Mouse (Mus musculus) kidney, adult 9 months (tissue): ENCODE results near the gene Tmem266.
A peak's percentile ranks its signal among the peaks of the same experiment; 100 is the strongest.

Source experiments
- DNase-seq: peaks from one replicate; pipeline ENCODE4 v3.0.0; 2022

Gene Tmem266

DNA sequence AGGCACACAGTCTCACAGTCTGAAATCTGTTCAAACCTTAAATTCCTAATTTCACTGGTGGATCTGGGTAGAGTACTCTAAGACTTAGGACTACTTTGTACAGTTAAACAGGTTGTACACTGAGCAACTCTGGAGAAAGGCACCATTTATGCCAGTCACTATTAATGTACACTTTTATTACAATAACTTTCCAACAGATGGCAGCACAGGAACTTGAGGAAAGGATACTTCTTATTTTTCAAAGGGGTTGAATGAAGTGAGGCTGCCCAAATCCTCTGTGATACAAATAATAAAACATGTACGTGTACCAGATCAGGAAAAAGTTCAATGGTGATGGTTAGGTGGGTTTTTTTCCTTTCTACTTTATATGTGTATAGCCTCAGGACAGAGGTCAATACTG is 141.7 kb downstream of the Tmem266 start:
- DNase-seq, result peak; percentile 6

DNA sequence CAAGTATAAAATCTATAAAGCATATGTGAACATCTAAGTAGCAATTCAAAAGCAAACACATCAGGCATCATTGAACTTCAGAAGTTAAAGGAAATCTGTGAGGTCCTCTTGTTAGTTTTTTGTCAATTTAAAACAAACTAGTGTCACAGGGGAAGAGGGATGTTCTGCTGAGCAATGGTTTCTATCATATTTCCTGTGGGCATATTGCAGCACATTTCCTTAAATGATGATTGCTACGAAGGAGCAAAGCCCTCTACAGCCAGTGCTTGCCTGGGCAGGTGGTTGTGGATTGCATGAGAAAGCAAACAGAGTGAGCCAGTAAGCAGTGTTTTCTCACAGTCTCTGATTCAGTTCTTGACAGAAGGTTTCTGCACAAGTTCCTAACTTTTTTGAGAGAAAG is 149.4 kb downstream of the Tmem266 start:
- DNase-seq, result no peak

DNA sequence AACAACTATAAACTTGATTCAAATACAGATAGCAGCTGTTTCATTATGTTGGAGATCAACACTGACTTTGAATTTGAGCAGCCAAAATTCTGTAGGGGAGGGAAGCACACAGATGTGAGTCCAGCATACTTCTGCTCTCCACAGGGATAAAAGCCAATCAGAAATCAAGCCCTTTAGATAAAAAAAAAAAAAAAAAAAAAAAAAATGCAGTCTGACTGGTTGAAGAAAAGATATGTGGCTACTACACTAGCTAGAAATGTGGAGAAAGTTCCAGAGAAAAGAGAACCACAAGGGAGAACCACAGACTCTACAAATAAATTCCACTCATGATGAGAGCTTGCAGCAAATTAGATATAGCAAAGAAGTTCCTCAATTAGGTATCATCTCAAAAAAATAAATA is 152.0 kb downstream of the Tmem266 start:
- DNase-seq, result no peak

DNA sequence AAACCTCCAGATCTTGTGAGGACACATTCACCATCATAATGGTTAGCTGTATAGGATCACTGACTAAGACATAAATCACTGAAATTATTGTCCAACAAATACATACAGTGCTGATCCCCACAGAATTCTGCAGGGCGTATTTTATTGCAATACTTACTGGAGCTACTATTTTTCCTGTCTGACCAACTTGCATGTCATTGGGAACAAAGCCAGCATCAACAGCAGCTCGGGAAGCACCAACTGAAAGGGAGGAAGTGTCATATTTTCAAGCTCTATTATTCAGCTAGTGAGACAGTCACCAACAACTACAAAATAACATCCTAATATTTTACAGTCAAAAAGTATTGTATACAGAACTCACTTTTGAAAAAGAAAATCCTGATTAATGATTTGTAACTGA is 155.4 kb downstream of the Tmem266 start:
- peak; percentile 20 for DNase-seq
